Mouse (Mus musculus) layer of hippocampus, adult 11-12 months (tissue): Measurements from ENCODE around the gene Calcoco2.

ENCODE experiments used
- DNase-seq: peaks from one replicate; pipeline ENCODE4 v3.0.0; 2022; ENCODE audit warnings: low spot score

The Calcoco2 gene

DNA sequence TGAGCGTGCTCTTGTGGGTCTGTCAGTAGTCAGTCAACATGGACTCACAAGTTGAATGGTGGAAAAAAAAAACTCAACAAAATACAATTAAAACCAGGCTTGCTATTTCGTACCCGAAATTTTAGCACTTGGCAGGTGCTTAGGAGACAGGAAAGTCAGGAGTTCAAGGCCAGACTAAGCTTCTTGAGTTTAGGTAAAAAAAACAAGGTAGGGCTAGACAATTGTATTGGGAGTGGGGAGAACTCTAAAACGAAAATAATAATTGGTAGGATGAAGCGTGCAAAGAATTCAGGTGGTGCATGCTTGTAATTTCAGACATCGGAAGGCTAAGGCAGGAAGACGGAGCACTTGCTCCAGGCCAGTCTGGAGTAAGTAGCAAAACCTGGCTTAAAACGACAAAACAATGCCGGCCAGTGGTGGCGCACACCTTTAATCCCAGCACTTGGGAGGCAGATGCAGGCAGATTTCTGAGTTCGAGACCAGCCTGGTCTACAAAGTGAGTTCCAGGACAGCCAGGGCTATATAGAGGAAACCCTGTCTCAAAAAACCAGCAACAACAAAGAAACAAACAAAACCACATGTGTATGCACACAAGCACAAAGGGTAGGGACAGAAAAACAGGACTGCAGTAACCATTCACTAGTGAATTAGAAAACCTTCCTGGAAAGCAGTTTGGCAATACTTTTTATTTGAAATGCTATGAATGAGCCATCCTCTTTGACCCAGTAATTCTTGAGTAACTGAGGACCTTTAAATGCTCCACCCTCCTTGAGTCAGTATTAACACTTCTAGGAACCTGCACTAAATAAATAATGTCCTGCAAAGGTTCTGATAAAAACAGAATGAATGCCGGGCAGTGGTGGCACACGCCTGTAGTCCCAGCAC is 35.3 kb downstream of the Calcoco2 start:
- no peak for DNase-seq

DNA sequence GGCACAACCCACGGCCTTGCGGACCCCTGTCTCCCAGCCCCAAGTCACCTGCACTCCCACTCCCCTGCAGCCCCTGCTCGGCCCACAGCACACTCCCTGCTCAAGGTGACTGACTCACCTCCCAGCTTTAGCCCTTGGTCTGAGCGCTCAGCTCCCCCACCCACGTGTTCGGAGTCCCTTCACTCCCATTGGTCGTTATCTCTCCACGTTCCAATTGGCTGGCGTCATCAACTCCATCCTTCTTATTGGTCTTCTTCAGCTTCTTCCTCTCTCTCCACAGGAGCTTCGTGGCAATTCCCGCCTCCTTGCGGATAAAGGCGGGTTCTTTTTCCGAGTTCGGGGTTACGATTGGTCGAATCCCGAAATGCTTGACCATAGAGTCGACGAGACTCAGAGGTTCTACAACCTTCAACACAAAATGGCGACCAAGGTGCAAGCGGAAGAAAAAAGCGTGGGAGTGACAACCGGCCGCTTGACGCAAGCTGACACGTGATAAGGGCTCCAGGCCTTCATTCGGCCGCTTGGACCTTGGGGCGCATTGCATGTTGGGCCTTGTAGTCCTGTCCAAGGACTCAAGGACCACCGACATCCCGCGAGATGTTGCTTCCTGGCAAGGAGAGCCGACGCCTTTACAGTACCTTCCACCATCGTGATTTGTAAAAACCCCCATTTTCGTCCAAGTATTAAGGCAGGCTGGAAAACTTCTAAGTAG is 36.1 kb downstream of the Calcoco2 start, which contains the start of gene Atp5g1:
Gene Atp5g1 (minus strand): TSS at position 162 of the 712 bp plus-strand sequence.
- peak; percentile 99 for DNase-seq

DNA sequence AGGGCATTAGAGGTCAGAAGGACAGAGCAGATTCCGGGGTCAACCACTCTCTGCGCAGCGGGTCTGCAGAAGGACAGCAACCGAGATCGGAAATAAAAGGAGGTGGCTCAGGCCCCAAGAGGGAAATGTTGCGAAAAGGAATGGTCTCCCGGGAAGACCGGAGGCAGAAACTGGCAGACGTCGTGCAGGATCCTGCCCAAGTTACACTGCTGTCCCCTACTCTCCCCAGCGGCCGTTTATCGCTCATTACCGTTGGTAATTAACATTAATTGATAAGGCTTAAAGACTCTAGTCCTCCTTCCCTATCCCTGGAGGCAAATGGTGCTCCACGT is 36.6 kb downstream of the Calcoco2 start:
- peak; percentile 20 for DNase-seq

DNA sequence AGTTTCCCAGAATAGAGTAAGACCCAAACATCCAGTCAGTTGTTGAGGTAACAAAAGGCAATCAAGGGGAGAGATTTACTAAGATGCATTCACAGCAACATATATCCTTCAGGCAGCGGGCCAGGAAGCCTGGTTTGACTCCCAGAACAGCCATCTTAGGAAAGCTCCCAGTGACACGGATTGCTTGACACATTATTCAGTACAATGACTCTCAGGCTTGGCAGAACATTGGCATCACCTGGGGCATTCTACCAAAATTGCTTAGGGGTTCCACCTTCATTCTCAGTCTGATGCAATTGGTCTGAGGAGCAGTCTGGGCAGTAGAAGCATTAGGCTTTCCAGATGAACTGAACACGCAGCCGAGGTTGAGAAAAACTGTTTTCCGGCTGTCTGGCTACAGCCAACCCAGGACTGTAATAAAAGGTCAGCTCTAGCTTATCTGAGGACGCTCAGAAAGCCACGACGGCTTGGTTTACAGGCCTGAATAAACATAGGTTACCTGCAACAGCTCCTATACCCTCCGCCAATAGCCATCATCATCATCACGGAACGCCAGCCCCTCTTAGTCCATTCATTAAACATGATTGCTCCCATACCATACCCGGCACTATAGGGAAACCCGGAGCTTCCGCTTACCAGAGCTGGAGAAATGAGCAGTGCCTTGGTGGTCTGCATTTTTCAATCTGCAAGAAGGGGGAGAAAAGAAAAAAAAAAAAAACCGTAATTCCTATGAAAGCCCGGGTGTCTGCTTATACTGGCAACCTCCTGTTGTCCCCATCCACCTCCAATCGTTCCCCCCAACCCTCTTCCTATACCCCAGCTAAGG is 37.2 kb downstream of the Calcoco2 start:
- peak; percentile 36 for DNase-seq

DNA sequence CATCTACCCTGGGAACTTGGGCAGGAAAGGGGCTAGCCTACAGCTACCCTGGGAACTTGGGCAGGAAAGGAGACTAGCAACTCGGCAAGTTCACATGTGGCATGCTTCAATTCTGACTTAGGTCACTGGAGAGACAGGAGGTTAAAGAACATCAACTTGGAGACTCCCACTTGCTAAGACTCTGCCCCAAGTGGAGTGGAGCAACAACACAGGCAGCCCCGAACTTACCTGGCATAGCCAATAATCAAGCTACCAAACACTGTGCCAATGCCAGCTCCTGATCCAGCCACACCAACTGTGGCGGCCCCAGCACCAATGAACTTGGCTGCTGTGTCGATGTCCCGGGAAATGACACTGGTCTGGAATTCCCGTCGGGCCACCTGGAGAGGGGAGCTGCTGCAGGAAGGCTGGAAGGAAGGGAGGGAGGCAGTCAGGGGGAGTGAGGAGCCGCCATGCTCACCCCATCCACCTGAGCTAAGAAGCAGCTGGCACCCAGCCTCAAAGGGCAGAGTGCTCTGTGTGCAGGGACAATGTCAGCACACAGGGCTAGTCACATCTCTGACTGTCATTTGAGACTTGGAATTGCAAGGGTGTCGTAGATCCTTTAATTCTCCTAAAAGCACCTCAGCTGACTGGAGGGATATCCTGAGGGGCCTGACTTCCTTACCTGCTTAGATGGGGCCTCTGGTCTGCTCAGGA is 38.3 kb downstream of the Calcoco2 start:
- DNase-seq: no peak

DNA sequence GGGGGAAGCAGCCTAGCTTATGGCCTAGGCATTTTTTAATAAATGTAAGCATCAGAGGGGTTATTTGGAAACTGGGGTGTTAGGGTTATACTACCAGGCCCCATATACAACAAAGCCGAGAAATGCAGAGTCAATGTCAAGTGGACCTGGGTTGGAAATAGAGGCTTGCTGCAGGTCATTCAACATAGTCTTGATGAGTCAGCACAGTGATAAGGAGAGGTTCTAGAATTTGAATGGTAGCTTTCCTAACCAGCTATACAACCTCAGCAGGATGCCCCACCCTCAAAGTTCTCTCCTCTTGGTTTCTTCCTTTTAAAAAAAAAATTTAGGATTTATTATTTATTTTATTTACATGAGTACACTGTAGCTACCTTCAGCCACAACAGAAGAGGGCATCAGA is 40.8 kb downstream of the Calcoco2 start:
- DNase-seq: no peak

DNA sequence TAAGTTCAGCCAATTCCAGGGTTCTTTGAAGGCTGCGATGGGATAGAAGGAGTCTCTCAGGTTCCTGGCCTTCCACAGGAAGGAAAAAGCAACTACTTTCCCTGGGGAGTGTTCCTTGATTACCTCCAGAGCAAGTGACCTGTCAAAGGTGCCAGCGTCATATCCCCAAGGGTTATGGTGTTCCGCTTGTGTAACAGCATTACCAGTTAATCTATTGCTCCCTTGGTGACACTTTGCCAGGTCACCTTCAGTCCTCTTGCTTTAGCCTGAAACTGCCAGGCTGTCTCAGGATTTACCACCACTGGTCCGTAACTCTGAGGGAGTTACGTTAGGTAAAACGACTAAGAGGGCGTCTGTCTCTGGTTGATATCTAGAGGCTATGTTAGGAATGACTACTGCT is 41.4 kb downstream of the Calcoco2 start:
- no peak for DNase-seq

DNA sequence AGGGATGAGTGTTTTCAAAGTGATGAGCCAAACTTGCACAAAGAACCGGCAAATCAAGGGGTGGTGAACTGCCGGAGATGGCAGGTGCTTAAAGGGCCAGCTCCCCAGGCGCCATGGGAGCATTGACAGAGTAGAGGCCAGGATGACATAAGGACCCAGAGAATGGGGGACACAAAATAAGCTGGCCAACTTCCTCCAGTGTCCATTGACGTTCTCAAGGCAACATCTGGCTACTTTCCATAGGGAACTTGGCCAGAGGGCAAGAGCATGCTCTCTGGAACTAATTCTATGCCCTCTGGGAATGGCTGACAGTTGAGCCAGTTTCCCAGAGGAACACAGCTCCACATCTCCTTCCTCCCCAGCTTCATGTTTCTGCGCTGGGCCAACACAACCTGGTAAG is 43.5 kb downstream of the Calcoco2 start:
- no peak for DNase-seq

DNA sequence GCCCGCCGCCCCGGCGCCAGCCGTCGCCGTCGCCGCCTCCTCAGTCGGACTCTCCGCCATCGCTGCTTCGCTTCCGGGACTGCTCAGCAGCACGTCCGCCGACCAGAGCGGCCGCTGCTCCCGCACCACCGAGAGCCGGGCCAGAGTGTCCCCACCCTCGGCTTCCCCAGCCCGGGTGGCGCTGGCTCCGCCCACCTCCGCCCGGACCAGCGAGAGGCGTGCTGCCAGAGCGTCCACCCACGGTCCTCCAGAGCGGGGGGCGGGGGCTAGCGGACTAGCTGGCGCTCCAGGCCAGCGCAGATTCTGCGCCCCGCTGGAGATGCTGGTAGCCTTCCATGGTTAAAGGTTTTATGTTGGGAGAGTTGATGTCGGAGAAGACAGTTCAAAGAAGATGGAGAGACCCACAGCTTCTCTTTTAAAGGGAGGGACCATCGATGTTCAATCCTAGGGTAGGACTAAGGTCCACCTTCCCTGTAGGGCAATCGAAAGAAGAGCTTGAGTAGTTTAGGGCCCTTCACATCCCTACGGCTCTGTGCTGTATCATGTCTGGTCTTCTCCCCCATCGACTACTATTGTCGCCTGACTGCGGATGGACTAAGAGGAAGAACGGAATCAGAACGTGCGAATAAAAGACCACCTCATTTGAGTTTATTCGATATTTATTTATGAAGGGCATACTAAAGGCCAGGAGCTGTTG is 46.4 kb downstream of the Calcoco2 start, which contains the start of gene Ube2z:
Gene Ube2z (minus strand): TSS at position 174 of the 697 bp plus-strand sequence.
- peak; percentile 97 for DNase-seq

DNA sequence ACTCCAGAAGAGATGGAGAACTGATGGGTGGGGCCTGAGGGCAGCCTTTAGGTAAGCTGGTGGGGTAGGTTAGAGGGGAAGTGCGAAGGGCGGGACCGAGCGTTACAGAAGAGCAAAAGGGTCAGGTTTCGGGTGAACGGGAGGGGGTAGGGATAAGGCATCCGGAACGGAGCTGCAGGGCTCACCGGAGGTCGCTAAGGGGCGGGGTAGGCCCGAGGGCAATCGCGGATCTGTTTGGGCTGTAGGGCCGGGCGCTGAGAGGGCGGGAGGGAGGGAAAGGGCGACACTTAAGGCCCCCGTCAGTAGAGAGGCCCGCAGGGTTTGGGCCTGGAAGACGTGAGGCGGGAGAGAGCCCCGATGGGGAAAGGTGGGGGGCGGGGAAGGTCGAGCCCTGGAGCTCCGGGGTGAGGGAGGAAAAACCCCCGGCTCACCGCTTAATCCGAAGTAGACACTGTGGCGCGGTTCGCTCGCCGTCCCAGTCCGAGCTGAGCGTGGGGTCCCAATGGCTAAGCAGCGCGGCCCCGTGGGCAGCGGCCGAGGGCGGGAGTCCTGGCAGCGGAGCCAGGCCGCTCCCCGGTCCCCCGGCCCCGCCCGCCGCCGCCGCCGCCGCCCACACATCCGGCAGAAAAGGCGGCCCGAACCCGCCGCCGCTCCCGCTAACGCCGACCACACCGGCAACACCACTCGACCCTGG is 47.1 kb downstream of the Calcoco2 start:
- no peak for DNase-seq

DNA sequence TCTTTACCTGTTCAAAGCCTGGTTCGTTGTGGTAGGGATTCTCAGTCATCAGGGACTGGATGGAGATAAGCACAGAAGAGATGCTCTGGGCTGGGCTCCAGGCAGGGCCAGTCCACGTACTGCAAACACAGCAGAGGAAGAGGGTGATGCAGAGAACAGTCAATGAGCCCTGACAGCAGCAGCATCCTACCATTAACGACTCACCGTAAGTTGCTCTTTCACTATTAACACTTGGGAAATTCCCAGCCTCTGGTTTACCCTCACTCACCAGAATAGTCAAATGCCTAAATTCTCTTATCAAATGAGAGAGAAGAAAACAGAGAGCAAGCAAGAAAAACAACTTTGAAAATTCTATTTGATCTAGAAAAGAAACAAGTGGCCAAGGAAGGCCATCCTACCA is 53.5 kb downstream of the Calcoco2 start:
- no peak for DNase-seq

DNA sequence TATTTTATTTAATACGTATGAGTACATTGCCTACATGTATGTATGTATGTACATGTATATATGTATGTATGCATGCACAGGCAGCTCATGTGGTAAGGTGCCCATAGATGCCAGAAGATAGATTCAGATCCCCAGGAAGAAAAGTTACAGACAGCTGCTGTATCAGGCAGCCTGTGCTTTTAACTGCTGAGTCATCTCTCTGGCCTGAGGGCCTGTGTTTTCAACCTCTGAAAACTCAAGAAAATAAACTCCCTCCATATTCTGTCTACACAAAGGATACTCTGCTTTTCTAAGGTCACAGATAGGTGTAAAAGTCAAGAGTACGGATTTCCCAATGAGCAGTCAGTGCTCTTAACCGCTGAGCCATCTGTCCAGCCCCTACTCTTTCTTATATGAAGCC is 60.9 kb downstream of the Calcoco2 start:
- no peak for DNase-seq

DNA sequence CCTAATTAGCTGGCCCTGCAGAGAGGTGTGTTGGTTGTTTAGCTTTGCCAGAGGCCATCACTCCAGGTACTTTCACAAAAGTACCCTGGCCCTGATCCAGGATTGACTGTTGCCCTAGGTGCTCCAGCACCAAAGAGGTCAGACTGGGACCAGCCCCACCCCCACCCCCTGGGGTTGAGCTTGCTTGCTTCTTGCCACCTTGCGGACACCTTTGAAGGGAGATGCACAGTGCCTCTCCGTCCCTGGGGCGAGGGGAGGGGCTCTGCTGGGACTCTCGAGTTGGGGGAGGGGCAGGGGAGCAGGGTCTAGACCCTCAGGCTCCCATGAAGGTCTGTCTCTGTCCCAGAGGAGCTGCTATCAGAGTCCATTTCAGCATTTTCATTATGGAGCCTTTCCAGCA is 61.8 kb downstream of the Calcoco2 start:
- no peak for DNase-seq
